Mouse (Mus musculus): ENCODE results near the gene Ccdc15.

Ccdc15 gene

DNA sequence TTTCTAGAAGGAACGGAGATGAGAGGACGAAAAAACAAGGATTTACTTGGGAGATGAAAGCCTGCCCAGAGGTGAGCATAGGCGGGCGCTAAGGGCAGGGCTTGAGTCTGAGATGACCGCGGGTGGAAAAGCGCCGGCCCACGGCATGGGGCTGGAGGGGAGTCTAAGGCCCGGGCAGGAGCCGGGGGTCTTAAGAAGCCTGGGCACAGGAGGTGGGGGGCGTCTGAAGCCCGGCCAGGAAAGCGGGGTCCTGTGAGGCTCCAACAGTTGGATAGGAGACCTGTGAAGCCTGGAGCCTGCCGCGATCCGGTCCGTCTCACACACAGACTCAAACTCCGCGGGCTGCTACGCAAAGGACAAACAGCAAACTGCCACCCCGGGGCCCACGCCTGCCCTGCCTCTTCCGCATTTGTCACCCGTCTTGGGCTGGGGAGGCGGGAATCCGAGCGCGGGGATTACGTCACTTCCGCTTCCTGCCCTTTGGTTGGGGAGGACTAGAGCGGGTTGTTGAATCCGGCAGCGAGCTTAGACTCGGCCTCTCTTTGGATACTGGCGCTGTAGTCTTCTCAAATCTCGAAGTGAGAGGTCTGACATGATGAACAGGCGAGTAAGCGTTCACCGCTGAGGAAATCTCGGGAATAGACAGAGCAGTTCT lies at the start of gene Ccdc15:
Gene Ccdc15, minus strand, starts transcription at position 445 of the 655 bp plus-strand sequence.
- peak; percentile 97 for DNase-seq (ENCODE audit: low read depth, low spot score)

- no peak for DNase-seq (ENCODE audit: low read depth, low spot score)
Measured at GRCm38 (mm10) chr9:37393482-37394131, 45.4 kb upstream of the Ccdc15 start.

- DNase-seq (ENCODE audit: low read depth, low spot score), result no peak
Measured at GRCm38 (mm10) chr9:37392071-37392470, 43.8 kb upstream of the Ccdc15 start.

DNA sequence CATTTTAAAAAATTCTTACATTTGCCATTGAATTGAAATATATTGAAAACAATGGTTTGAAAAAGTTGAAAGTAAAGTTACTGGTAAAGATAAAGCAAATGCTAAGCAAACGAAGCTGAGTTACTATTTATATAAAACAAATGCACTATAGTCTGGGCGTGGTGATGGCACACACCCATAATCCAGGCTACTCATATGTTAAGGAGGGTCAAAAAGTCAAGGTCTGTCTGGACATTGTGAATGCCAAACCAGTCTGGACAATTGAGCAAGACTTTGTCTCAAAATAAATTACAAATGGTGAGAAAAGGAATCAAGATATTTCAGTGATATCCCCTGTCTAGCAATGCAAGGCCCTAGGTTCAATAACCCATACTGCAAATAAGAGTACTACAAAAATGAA lies 42.7 kb upstream of the Ccdc15 start:
- no peak for DNase-seq (ENCODE audit: low read depth, low spot score)

- no peak for DNase-seq (ENCODE audit: low read depth, low spot score)
Measured at GRCm38 (mm10) chr9:37384284-37385182, 36.3 kb upstream of the Ccdc15 start.

DNA sequence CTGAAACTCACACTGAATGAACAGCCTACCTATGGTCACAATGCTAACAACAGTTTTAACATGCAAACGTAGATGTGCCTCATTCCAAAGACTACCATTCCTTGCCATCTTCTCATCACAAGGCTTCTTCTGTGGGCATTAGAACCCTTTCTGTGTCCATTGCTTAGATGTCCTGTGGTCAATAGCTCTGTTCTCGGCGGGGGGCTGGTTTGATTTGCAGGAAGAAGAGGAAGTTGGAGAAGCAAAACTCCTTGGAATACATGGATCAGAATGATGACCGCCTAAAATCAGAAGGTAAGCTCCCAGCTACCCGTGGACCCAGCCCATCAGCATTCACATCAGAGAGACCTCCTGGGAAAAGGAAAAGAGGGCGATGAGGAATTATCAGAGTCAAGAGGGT lies 34.9 kb upstream of the Ccdc15 start:
- no peak for DNase-seq (ENCODE audit: low read depth, low spot score)

DNA sequence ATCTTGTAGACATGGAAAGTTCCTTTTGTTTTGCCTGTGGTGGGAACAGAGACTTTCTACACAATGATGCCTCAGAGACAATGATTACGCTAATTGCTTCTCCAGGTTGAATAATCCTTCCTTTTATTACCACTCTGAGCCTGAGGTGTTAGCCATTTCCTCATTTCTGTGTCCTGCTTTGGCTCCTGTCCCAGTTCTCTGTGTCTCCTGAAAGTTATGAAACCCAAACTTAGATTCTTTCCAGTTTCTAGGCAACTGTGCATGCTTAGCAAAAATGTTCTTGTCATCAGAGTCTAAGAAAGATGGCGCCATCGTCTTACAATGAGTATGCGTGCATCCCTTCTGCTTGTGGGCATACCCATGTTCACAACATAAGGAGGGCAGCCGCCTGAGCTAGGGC lies 27.5 kb upstream of the Ccdc15 start:
- DNase-seq (ENCODE audit: low read depth, low spot score), result no peak

DNA sequence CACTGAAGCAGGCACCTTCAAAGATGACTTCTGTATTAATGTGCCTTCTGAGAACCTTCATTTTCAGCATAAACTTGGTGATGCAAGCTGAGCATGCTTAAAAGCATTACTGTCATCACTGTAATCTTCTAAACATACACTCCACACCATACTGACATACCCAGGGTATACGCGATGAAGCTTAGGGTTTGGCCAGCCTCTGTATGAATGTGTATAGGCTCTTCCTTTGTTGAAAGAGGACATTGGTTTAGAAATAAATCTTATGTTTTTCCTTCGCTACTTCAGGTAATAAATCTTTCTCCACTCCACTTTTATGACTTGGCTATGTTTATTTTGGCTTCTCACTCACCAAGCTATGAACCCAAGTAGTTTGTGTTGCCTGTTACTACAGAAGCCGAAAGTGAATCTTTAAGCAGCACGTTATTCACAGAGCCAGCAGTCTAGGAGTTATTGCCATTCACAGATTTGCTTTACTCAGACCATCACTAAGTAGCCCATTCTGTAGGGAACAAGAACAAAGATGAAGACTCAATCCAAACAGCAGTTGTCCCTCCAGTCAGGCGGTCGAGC lies 23.1 kb upstream of the Ccdc15 start:
- no peak for DNase-seq (ENCODE audit: low read depth, low spot score)

DNA sequence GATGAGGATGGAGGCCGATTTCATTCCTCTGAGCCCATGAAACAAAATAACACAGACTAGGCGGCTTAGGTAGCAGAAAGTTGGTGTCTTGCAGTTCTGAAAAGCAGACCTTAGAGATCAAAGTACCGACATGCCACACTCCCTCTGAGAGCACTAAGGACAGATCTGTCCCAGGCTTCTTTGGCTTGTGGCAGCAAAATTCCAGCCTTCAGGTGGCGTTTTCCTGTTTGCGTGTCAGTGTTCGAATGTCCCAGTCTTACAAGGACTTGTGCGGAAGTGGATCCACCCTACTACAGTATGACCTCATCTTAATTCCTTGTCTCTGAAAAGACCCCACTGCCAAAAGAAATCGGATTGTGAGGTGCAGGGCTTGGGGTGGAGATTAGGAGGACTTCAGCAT lies 20.6 kb upstream of the Ccdc15 start:
- DNase-seq (ENCODE audit: low read depth, low spot score), result no peak

GRCm38 (mm10) chr9:37368081-37368830 lies 20.0 kb upstream of the Ccdc15 start:
- DNase-seq (ENCODE audit: low read depth, low spot score), result no peak

GRCm38 (mm10) chr9:37367301-37368080 lies 19.3 kb upstream of the Ccdc15 start, which contains the start of gene Hepacam:
Gene Hepacam, plus strand, starts transcription at chr9:37367351.
- DNase-seq (ENCODE audit: low read depth, low spot score), result no peak

GRCm38 (mm10) chr9:37365706-37366105 lies 17.5 kb upstream of the Ccdc15 start:
- no peak for DNase-seq (ENCODE audit: low read depth, low spot score)

DNA sequence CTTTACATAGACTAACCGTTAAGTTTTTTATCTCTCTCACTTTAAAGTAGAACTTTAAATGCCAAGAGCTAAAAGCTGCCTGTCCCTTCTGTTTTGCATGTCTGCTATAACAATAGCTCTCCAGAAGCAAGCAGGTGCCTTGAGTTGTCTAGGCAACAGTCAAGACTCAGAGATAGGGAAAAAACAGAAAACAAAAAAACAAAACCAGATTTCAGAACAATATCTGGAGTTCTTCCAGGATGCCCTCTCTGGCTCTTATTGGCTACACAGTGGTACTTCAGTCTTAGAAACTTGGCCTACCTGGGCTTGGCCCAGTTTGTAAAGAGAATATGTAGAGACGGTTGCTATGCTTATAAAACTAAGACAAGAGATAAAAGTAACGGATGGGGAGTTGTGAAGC lies 16.2 kb upstream of the Ccdc15 start:
- DNase-seq (ENCODE audit: low read depth, low spot score), result no peak

DNA sequence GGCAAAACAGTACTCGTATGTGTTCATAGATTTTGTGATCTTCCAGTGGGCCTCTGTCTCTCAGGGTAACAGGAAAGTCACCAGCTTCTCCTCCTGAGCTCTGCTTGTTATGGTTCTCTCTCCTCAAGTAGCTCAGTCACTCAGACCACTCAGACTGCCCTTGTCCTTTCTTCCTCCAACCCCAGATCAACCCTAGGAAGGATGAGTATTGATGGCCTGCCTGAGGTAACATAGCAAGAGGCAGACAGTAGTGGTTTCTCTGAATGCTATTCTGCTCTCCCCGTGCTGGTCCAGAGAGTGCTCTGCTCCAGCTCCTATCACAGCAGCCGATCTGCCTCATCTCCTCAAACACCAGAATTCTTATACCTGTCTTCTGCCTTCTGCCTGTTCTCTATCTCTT lies 15.3 kb upstream of the Ccdc15 start:
- DNase-seq (ENCODE audit: low read depth, low spot score), result no peak

- no peak for DNase-seq (ENCODE audit: low read depth, low spot score)
Measured at GRCm38 (mm10) chr9:37362881-37363280, 14.6 kb upstream of the Ccdc15 start.

DNA sequence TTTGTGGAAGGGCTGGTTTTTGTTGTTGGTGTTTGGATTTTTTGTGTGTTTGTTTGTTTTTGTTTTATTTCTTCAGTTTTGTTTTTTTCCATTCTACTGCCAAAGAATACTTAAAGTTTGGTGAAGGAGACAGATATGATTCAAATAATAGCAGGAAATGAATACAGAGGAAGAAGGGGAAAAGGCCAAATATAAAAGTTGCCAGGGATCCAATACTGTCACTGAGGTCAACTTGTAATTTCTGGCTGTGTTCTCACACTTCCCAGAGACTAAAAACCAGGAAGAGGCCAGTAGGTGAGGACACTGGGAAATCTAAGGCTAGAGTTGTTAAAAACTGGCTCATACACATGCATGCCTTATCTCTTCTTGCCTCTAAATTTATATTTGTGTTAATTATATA lies 13.9 kb upstream of the Ccdc15 start:
- DNase-seq (ENCODE audit: low read depth, low spot score), result no peak

- DNase-seq (ENCODE audit: low read depth, low spot score), result no peak
Measured at GRCm38 (mm10) chr9:37359331-37360220, 11.3 kb upstream of the Ccdc15 start.

DNA sequence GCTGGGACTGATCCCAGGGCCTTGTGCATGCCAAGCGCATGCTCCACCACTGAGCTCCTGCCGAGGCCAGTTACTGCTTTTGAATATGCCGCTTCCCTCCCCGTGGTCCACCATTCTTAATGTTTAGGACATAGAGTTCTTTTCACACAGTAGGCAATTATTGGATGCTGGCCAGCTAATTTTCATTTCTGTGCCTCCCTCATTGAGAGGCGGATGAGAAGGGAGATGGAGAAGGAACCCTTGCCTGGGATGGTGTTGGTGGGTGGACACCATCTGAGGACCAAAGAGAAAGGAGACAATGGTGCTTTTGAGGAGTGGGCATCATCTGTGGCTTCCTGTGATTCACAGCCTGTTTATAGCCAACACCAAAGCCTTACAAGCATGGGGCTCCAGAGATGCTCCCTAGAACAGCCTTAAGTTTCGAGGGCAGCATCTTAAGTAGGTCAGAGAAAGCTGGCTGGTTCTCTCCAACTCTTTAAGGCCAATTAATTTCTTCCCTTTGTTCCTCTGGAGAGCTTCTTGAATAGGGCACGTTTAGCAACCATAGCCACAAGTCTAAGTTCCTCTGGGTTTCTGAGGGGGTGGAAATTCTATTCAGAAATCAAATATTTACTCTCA lies 10.6 kb upstream of the Ccdc15 start:
- DNase-seq (ENCODE audit: low read depth, low spot score), result no peak

DNA sequence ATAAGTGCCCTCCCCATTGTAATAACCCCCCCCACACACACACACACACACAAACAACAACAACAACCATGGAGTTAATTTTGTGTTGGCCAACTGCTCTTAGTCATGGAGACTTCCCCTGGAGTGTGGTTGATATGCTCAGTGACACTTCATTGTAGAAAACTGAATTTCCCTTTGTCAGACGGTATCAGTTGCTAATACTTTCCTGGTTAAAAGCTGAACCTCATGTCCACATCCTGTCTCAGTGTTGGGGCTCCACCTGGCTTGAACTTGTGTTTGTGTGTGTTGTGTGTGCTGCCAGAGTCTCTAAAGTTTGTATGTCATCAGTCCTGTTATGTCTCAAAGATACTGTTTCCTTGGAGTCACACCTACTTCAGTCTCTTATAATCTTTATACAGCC lies 6.3 kb upstream of the Ccdc15 start:
- no peak for DNase-seq (ENCODE audit: low read depth, low spot score)
